Mouse (Mus musculus) spleen, adult 2 months (tissue): ENCODE results near the gene Gm9936.

ENCODE experiments used
- CTCF ChIP-seq: fragments of 200-500 bp; IDR thresholded peaks from 2 replicates; pipeline ENCODE4 v1.5.1; 2011; ENCODE audit warnings: mild to moderate bottlenecking, inconsistent platforms; ENCODE audit not compliant: insufficient read depth, insufficient read length, insufficient replicate concordance; ENCODE audit errors: extremely low read depth
- POLR2A ChIP-seq: fragments of 200-500 bp; IDR thresholded peaks from 2 replicates; pipeline ENCODE4 v1.6.1; 2011; ENCODE audit warnings: low read depth, low read length, inconsistent platforms

GRCm38 (mm10) chr5:114883022-114883421 lies 24.5 kb upstream of the Gm9936 start:
- TF ChIP-seq POLR2A: no peak
- TF ChIP-seq CTCF: no peak
